Comparison of ENCODE assay signal across 9 mouse cellular contexts in the genomic region with DNA sequence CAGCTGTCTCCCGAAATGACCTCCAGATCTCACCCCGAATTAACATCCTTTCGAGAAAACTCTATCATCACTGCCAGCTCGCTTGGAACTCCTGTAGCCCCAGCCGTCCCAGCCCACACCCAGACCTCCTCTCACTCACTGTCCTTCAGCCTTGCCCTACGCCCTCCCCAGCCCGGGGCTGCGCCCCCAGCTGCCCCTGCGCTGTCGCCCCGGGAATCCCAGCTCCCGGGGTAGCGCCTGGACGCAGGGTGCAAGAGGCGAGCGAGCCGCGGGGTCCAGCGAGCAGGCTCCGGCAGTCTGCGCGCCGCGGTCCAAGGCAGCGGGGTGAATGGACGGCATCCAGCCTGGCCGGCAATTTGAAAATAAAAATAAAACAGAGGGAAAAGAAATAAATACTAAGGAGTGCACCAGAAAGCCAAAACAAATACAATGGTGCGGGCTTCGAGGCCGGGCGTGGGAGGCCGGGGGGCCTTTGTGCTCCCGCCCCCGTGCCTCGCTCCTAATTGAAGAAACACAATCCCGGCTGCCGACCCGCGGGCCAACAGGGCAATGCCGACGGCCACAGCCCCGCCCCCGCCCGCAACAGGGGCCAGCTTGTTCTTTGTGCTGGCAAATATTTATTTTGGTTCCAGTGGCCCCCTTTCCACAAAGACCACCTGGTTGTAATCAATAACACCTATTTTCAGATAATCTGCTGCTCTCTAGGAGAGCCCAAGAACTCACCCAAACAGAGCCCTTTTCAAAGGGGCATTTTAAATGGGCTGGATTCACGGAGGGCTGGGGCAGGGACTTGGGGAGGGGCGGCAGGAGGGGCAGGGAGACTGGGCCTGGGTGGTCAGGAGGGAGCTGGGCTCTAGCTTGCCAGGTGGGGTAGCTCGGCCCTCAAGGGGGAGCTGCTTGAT. TPM values are rescaled to one million over a fixed set of nuclear protein-coding genes. Genes with fewer than 3 reads are reported as not detected.
DNase-seq lines count a peak whose midpoint lies in the region; ATAC-seq and TF ChIP-seq lines count a peak whose summit lies in the region.
"Had no signal": no experiment of that assay in that cellular context is flagged by ENCODE, and none has a peak within 500 bp of the region (broad histone marks: within the 10 kb centered on the region; RNA-seq: fewer than 3 reads in every experiment).

No protein-coding gene starts in this region.

- no peak for TF ChIP-seq EP300 in heart, postnatal 0 days (IDR thresholded peaks at IDR 0.05; ENCODE audit: low read depth)

- no peaks in the 10 kb centered on the region for H3K9me3 ChIP-seq in heart, postnatal 0 days (replicated peaks; ENCODE audit: control insufficient read depth, low read length)
- H3K9me3 ChIP-seq in limb, embryonic 13.5 days: no peaks in the 10 kb centered on the region
- H3K9me3 ChIP-seq in neural tube, embryonic 11.5 days (ENCODE audit: control insufficient read depth, low read length): no peaks in the 10 kb centered on the region

- peak overlapping the region; percentile 84 for H3K27ac ChIP-seq in kidney, adult 2 months (ENCODE audit: insufficient read depth, low read depth, low read length)
- H3K27ac ChIP-seq in heart, postnatal 0 days (ENCODE audit: low read depth): no peak overlapping the region
- peak overlapping the region; percentile 87 for H3K27ac ChIP-seq in limb, embryonic 13.5 days
- H3K27ac ChIP-seq in neural tube, embryonic 11.5 days (ENCODE audit: low read depth, low read length): no peak overlapping the region

- H3K27me3 ChIP-seq in kidney, adult 2 months (replicated peaks; ENCODE audit: control insufficient read depth, insufficient read depth, low read length): no peaks in the 10 kb centered on the region
- H3K27me3 ChIP-seq in heart, postnatal 0 days (ENCODE audit: control insufficient read depth, insufficient read depth, low read length): peaks cover 14% of the 10 kb centered on the region; the same call in 1 of the 2 replicates
- peaks cover 13% of the 10 kb centered on the region for H3K27me3 ChIP-seq in limb, embryonic 13.5 days
- peaks cover 5% of the 10 kb centered on the region; the same call in 1 of the 2 replicates for H3K27me3 ChIP-seq in neural tube, embryonic 11.5 days (ENCODE audit: control insufficient read depth, insufficient read depth, low read length)

- TF ChIP-seq CTCF in kidney, adult 2 months (conservative IDR thresholded peaks at IDR 0.05; ENCODE audit: insufficient read depth, insufficient read length, low read depth, low read length): no peak
- no peak for TF ChIP-seq CTCF in heart, postnatal 0 days (IDR thresholded peaks at IDR 0.05; ENCODE audit: low read depth)

- TF ChIP-seq POLR2A in kidney, adult 2 months (IDR thresholded peaks at IDR 0.05; ENCODE audit: low read depth, low read length): no peak

- peak overlapping the region; percentile 62 for H3K4me3 ChIP-seq in kidney, adult 2 months (ENCODE audit: insufficient read depth, low read depth, low read length)
- H3K4me3 ChIP-seq in heart, postnatal 0 days (ENCODE audit: low read depth, low read length): peak overlapping the region; percentile 60
- peak overlapping the region; percentile 55 for H3K4me3 ChIP-seq in limb, embryonic 13.5 days
- peak overlapping the region; percentile 32 for H3K4me3 ChIP-seq in neural tube, embryonic 11.5 days (ENCODE audit: low read depth, low read length)

- DNase-seq in kidney, adult 2 months: peak; percentile 64
- DNase-seq in kidney, adult 11 months: no peak
- DNase-seq in embryo, embryonic 11.5 days (ENCODE audit: low read depth, low spot score): peak; percentile 44
- DNase-seq in heart, postnatal 0 days (ENCODE audit: low spot score): no peak
- DNase-seq in neural tube, embryonic 11.5 days (ENCODE audit: low spot score): peak; percentile 59
- DNase-seq in right cerebral cortex, adult 18-20 months: no peak
- no peak for DNase-seq in spleen, postnatal 10 days (ENCODE audit: low spot score in 2 of 2)

- H3K4me2 ChIP-seq in heart, postnatal 0 days (ENCODE audit: low read depth, low read length): peak overlapping the region; percentile 99
- peak overlapping the region; percentile 97 for H3K4me2 ChIP-seq in limb, embryonic 13.5 days (replicated peaks)
- peak overlapping the region; percentile 65 for H3K4me2 ChIP-seq in neural tube, embryonic 11.5 days (ENCODE audit: low read depth)

- WGBS in kidney, adult 2 months: 6% methylated on average over 47 of the region's 47 CpGs
- WGBS in heart, postnatal 0 days: 5% methylated on average over 47 of the region's 47 CpGs
- under 1% methylated on average over 47 of the region's 47 CpGs for WGBS in limb, embryonic 13.5 days
- WGBS in neural tube, embryonic 11.5 days: under 1% methylated on average over 47 of the region's 47 CpGs

- peak overlapping the region; percentile 61 for H3K9ac ChIP-seq in heart, postnatal 0 days (replicated peaks; ENCODE audit: low read depth, low read length)
- peak overlapping the region; percentile 84 for H3K9ac ChIP-seq in limb, embryonic 13.5 days
- H3K9ac ChIP-seq in neural tube, embryonic 11.5 days (ENCODE audit: low read length): peak overlapping the region; percentile 52

- H3K4me1 ChIP-seq in kidney, adult 2 months (ENCODE audit: control insufficient read depth, insufficient read depth, low read length): peaks cover 5% of the 10 kb centered on the region; the same call in 1 of the 2 replicates
- peaks cover 7% of the 10 kb centered on the region; the same call in 1 of the 2 replicates for H3K4me1 ChIP-seq in heart, postnatal 0 days (ENCODE audit: control insufficient read depth, insufficient read depth)
- H3K4me1 ChIP-seq in limb, embryonic 13.5 days: peaks cover 25% of the 10 kb centered on the region
- H3K4me1 ChIP-seq in neural tube, embryonic 11.5 days (ENCODE audit: control insufficient read depth, insufficient read depth, low read length): no peaks in the 10 kb centered on the region

- no peaks in the 10 kb centered on the region for H3K36me3 ChIP-seq in kidney, adult 2 months (ENCODE audit: control insufficient read depth, insufficient read depth, low read length)
- no peaks in the 10 kb centered on the region for H3K36me3 ChIP-seq in heart, postnatal 0 days (replicated peaks; ENCODE audit: control insufficient read depth, insufficient read depth, low read length)
- no peaks in the 10 kb centered on the region for H3K36me3 ChIP-seq in limb, embryonic 13.5 days
- no peaks in the 10 kb centered on the region for H3K36me3 ChIP-seq in neural tube, embryonic 11.5 days (ENCODE audit: control insufficient read depth, insufficient read depth, low read length)
- H3K36me3 ChIP-seq: G1E had no signal

- peak; percentile 15 for ATAC-seq in heart, postnatal 0 days (ENCODE audit: insufficient read depth, low read depth)
- peak; percentile 50 for ATAC-seq in limb, embryonic 13.5 days (ENCODE audit: low FRiP score, low read depth)
- peak; percentile 63 for ATAC-seq in neural tube, embryonic 11.5 days (ENCODE audit: insufficient read depth, low FRiP score, low TSS enrichment)

RNA-seq across cellular contexts. Expression of a gene that starts 37.0 kb away (rescaled TPM):
- 76.0 and 79.1 TPM in 2 replicates for polyA plus RNA-seq in kidney, adult 2 months (2012; rRNA removed)
- total RNA-seq in heart, postnatal 0 days (2014; rRNA removed; ENCODE audit: low replicate concordance): not detected in 2 replicates
- polyA plus RNA-seq in heart, postnatal 0 days (2015; fragmentation: Nextera tagmentation; extraction: Ambion mirVana): not detected in 2 replicates
- not detected in 2 replicates for polyA plus RNA-seq in limb, embryonic 13.5 days (2015; fragmentation: Nextera tagmentation; extraction: Ambion mirVana)
- not detected in 2 replicates for polyA plus RNA-seq in neural tube, embryonic 11.5 days (2014; fragmentation: Nextera tagmentation; extraction: Ambion mirVana)
- polyA plus RNA-seq: G1E had no signal

Comparison
In these comparisons a context has a peak if more than half of its experiments do, and no peak if none do; other contexts are left out.
1. DNase-seq: peak in kidney, adult 2 months (single experiment), embryo, embryonic 11.5 days (single experiment) and neural tube, embryonic 11.5 days (single experiment); none in kidney, adult 11 months (single experiment), heart, postnatal 0 days (single experiment), right cerebral cortex, adult 18-20 months (single experiment) and spleen, postnatal 10 days (0 of 2).
2. H3K27ac ChIP-seq: peak in kidney, adult 2 months (single experiment) and limb, embryonic 13.5 days (single experiment); none in heart, postnatal 0 days (single experiment) and neural tube, embryonic 11.5 days (single experiment).
3. RNA of a gene that starts 37.0 kb away (polyA plus RNA-seq): 76.0 to 79.1 TPM in kidney, adult 2 months; not detected in heart, postnatal 0 days, not detected in limb, embryonic 13.5 days and not detected in neural tube, embryonic 11.5 days; every median in the first group is over 10 times any median in the second.
4. Peak in every context shown above with its lines, with median percentiles within 50 percentile points of each other: H3K4me3 ChIP-seq, ATAC-seq, H3K4me2 ChIP-seq and H3K9ac ChIP-seq.